Mouse (Mus musculus): ENCODE data around the gene Lrrc10. TPM values are rescaled to one million over a fixed set of nuclear protein-coding genes. Genes with fewer than 3 reads are reported as not detected.

Lrrc10 gene
- polyA plus RNA-seq, 1 experiment from 2014 or later = 0.11 TPM

GRCm38 (mm10) chr10:117081914-117082359 lies 36.8 kb downstream of the Lrrc10 start:
- no peak for ATAC-seq (ENCODE audit: insufficient number of reproducible peaks, low FRiP score, low TSS enrichment, low read depth)
- Histone ChIP-seq H3K36me3 (peaks cover 47% of the 10 kb centered on the region), H3K4me2 (replicated peaks) (no peak overlapping the region), H3K9me3 (replicated peaks) (no peaks in the 10 kb centered on the region), H3K27ac (replicated peaks) (no peak overlapping the region), H3K4me3 (replicated peaks) (no peak overlapping the region), H3K4me1 (no peaks in the 10 kb centered on the region), H3K27me3 (no peaks in the 10 kb centered on the region), H3K9ac (no peak overlapping the region)
- 92% methylated on average over 2 of the region's 2 CpGs for WGBS

DNA sequence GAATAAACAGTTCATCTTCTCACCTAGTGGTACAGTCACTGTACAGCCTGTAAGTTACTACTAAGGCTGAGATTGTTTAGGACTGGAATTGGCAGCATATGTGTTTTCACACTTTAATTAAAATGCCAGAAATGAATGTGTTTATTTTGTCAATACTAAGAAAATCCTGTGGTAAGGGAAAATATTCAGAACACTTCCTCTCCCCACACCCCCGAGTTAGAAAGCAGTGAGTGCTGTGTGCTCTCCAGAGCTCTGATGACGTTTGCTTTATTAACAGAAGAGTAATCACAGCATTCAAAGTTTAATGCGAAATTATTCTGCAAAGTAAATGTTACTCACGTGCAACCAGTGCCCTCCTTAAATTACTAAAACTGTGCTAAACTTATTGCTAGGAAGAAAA lies 44.5 kb downstream of the Lrrc10 start:
- H3K4me1 ChIP-seq = peaks cover 5% of the 10 kb centered on the region; the same call in 1 of the 2 replicates
- H3K27ac ChIP-seq (replicated peaks) = no peak overlapping the region
- 46% methylated on average over 4 of the region's 4 CpGs for WGBS
- H3K4me2 ChIP-seq (replicated peaks) = no peak overlapping the region
- no peak overlapping the region for H3K9ac ChIP-seq
- H3K4me3 ChIP-seq (replicated peaks) = no peak overlapping the region
- H3K36me3 ChIP-seq = 0 out of 2 replicates have a peak, but pooled peaks cover 9% of the 10 kb centered on the region
- no peak for ATAC-seq (ENCODE audit: insufficient number of reproducible peaks, low FRiP score, low TSS enrichment, low read depth)
- no peaks in the 10 kb centered on the region for H3K9me3 ChIP-seq (replicated peaks)
- H3K27me3 ChIP-seq = no peaks in the 10 kb centered on the region

DNA sequence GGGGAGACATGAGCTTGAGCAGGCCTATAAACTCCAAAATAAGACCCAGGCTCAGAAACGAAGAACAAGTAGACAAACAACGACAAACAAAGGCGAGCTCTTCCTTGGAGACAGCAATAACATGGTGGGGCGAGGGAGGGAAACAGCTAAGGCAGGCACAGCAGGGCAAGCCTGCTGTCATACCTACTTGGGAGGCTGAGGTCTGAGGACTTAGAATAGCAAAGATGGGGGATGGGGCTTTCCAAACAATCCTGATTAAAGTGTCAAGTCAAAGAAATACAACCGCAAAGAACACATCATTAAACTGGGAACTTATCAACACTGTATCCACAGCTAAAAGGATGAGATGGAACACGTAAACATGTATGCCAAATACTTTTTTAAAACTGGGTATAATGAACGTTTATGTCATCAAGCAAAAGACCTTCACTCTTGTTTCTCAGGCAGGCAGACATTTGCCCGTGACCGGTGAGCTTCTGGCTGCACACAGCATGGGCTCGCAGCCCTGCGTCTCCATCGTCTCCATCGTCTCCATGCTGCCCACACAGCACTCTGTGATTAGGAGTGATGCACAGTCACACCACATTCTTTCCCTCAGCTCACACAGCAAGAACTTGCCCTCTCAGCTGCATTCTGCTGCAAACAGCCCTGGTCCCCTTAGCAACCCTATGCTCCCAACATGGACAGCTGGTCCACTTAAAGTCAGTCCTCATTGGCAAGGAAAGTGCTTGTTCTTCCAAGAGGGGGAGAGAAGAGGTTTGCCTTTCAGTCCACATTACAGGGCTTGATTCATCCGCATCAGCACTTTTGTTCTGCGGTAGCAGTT lies 49.6 kb downstream of the Lrrc10 start:
- ATAC-seq (ENCODE audit: insufficient number of reproducible peaks, low FRiP score, low TSS enrichment, low read depth) = no peak
- peaks cover 10% of the 10 kb centered on the region; the same call in 1 of the 2 replicates for H3K4me1 ChIP-seq
- no peaks in the 10 kb centered on the region for H3K9me3 ChIP-seq (replicated peaks)
- no peak overlapping the region for H3K4me2 ChIP-seq (replicated peaks)
- no peak overlapping the region for H3K4me3 ChIP-seq (replicated peaks)
- H3K36me3 ChIP-seq = 0 out of 2 replicates have a peak, but pooled peaks cover 8% of the 10 kb centered on the region
- H3K27me3 ChIP-seq = no peaks in the 10 kb centered on the region
- H3K27ac ChIP-seq (replicated peaks) = no peak overlapping the region
- WGBS = 68% methylated on average over 15 of the region's 15 CpGs
- H3K9ac ChIP-seq = no peak overlapping the region

GRCm38 (mm10) chr10:117096096-117096495 lies 51.0 kb downstream of the Lrrc10 start:
- 86% methylated on average over 6 of the region's 6 CpGs for WGBS
- Histone ChIP-seq H3K27ac (replicated peaks) (no peak overlapping the region), H3K27me3 (no peaks in the 10 kb centered on the region), H3K9ac (no peak overlapping the region), H3K4me3 (replicated peaks) (no peak overlapping the region), H3K4me2 (replicated peaks) (no peak overlapping the region), H3K4me1 (peaks cover 10% of the 10 kb centered on the region; the same call in 1 of the 2 replicates), H3K9me3 (replicated peaks) (no peaks in the 10 kb centered on the region), H3K36me3 (0 out of 2 replicates have a peak, but pooled peaks cover 8% of the 10 kb centered on the region)
- ATAC-seq (ENCODE audit: insufficient number of reproducible peaks, low FRiP score, low TSS enrichment, low read depth) = no peak

Other genes starting within 250 kb of the Lrrc10 start
- 0.12 and 0.24 TPM in 2 replicates for gene Myrfl, start 148.4 kb upstream of the Lrrc10 start, polyA plus RNA-seq (2015; fragmentation: Nextera tagmentation; extraction: Ambion mirVana)
- 33.1 and 36.0 TPM in 2 replicates for gene Rab3ip, start 94.6 kb upstream of the Lrrc10 start, polyA plus RNA-seq (2015; fragmentation: Nextera tagmentation; extraction: Ambion mirVana)
- gene Gm10271, start 72.7 kb upstream of the Lrrc10 start, polyA plus RNA-seq (2015; fragmentation: Nextera tagmentation; extraction: Ambion mirVana) = not detected in 2 replicates
- gene Best3, start 59.0 kb upstream of the Lrrc10 start, polyA plus RNA-seq (2015; fragmentation: Nextera tagmentation; extraction: Ambion mirVana) = 2.2 and 2.8 TPM in 2 replicates
- 231 and 233 TPM in 2 replicates for gene Cct2, start 18.5 kb downstream of the Lrrc10 start, polyA plus RNA-seq (2015; fragmentation: Nextera tagmentation; extraction: Ambion mirVana)
- gene Frs2, start 103.2 kb downstream of the Lrrc10 start, polyA plus RNA-seq (2015; fragmentation: Nextera tagmentation; extraction: Ambion mirVana) = 21.7 and 22.2 TPM in 2 replicates
- gene Yeats4, start 179.2 kb downstream of the Lrrc10 start, polyA plus RNA-seq (2015; fragmentation: Nextera tagmentation; extraction: Ambion mirVana) = 56.3 and 56.6 TPM in 2 replicates
- gene 9530003J23Rik, start 193.4 kb downstream of the Lrrc10 start, polyA plus RNA-seq (2015; fragmentation: Nextera tagmentation; extraction: Ambion mirVana) = not detected in 2 replicates
- 127 and 138 TPM in 2 replicates for gene Lyz2, start 237.0 kb downstream of the Lrrc10 start, polyA plus RNA-seq (2015; fragmentation: Nextera tagmentation; extraction: Ambion mirVana)
- gene Lyz1, start 247.5 kb downstream of the Lrrc10 start, polyA plus RNA-seq (2015; fragmentation: Nextera tagmentation; extraction: Ambion mirVana) = 0.13 TPM in 1 of 2 replicates, not detected in the other